Mouse (Mus musculus): Measurements from ENCODE around the gene Skp2.

Gene Skp2

DNA sequence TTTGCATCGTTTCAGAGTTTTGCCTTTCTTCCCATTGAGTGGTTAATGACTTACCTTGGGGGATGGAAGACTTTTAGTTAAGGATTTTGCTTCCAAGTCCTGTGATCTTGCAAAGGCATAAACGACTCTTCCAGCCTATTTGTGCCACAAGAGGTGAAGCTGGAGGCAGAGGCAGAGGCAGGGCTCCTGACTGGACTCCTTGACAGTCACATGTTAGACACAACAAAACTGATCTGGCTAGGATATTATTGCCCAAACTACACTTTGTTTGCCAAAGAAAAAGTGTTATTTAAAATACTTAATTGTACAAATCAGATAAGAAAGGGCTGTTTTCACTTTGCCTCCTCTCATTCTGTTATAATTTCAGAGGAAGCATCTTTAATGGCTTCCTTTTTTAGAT, 81.1 kb downstream of the Skp2 start:
- DNase-seq = peak in 1 of 2 experiments; percentile 33

DNA sequence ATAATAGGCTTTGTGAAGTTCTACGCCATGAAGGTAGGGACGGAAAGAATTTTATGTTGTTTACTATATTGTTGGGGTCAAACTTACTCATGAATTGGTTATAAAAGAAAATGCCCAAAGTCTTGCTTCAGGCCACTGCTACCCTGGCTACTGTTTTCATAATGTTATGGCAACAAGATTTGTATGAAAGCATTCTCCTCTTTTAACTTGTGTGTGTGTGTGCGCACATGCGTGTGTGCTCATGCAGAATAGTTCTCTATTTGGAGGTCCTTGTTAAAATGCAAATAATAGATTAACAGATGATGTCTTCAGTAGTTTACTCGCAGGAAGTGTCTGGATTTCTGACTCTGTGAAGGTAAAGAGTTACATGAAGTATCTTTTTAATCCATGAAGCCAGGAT, 81.5 kb downstream of the Skp2 start:
- DNase-seq = no peak

DNA sequence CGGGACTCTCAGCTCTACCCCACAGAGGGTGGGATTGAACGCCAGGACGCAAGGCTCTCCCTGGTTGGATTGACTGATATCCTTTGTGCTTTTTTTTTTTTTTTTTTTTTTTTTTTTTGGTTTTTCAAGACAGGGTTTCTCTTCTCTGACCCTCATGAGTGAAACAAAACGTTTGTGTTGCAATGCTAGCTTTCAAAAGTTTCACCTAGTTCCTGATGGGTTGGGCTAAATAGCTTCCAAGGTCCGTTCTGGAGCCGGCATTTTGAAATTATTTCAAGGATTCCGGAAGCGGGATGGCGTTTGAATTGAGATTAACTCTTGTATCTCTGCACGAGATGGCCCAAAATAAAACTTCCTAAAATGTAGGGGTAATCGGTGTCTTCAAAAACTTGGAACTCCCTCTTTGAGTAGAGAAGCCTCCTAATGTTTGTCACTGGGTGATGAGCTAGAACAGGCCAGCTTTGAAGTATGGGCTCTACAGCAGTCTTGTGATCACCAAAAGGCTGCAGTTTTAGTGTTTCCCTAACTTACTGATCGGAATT, 82.1 kb downstream of the Skp2 start:
- no peak for DNase-seq

DNA sequence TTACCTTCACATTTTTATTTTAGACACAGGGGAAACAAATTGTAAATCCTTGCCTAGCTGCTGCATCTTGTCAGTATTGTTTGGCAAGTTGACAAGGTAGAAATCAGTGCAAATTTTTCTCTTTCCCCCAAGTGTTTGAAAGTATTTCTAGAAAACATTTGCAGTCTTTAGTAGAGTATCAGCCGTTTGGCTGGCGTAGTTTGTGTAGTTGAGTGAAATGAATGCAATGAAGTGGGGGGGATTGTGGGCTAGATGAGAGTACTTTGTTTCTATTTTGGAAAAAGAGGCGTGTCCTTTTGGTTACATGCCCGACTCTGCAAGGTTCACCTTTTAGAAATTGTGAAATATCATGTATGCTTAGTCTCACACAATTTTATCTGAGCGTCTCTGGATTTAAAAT, 82.6 kb downstream of the Skp2 start:
- DNase-seq = peak in 1 of 2 experiments; percentile 39

DNA sequence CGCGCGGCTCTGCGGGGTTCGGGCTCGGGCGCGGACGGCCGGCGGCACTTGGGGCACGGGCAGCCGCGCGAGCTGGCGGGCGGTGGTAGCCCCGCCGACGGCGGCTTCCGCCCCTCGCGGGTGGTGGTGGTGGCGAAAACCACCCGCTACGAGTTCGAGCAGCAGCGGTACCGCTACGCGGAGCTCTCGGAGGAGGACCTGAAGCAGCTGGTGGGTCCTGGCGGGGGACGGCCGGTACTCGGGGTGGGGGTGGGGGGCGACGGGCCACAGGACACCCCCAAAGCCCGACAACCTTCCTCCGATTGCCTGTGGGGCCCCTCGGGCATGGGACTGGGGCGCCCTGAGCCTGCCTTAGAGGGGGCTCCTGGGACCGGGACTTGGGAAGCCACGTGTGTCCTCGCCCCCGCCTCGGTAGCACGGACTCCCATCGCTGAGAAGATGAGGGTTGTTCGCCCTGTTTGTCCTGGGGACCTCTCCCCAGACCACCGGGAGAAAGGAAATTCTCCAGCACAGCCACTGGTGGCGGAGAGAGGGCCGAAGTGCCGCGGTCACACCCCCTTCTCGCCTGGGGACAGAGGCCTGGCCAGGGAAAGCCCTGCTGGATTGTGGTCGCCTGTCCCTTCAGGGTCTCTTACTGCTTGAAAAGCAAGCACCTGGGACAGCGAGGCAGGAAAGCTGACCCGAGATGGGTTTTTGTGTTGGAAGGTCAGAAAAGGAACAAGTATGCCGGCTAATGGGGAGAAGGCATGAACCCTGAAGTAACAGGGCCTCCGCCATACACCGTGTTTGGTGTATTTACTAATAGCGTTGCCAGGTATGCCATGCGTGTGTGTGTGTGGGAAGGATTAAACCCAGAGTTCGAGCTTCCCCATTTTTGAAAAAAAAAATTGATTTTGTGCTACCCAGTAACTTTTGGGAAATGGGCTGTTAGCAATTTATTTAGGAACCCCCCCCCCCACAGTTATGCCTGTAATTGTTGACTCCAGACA, 83.4 kb downstream of the Skp2 start:
- DNase-seq = peak; percentile 24 to 55

DNA sequence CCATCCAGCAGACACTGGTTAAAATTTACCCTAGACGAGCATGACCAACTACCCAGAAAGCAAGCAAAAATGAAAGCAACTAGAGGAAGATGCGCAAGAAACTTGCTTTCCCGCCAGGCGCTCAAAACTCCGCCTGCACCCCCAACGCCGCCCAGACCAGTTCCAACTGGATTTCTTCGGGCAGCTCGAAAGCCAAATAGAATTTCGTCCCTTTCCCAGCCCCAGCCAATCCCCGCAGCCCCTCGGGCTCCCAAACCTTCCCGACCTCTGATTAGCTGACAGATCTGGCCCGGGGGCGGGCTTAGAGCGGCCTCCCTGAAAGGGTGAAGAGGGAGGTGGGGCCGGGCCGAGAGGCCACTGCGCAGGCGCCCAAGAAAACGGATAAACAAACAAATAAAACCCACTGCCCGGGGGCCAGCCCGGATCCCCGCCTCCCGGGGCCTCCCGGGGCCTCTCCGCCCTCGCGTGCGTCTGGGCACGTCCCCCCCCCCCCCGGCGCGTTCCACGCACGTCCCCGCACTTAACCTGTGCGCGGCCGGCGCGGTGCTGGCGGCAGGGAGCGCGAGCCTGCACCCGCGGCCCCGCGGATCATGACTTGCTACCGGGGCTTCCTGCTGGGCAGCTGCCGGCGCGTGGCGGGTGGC, 84.2 kb downstream of the Skp2 start, which contains the start of gene Nadk2:
Gene Nadk2, plus strand, starts transcription at position 349 of the 644 bp plus-strand sequence.
- DNase-seq = peak; percentile 99 to 100

DNA sequence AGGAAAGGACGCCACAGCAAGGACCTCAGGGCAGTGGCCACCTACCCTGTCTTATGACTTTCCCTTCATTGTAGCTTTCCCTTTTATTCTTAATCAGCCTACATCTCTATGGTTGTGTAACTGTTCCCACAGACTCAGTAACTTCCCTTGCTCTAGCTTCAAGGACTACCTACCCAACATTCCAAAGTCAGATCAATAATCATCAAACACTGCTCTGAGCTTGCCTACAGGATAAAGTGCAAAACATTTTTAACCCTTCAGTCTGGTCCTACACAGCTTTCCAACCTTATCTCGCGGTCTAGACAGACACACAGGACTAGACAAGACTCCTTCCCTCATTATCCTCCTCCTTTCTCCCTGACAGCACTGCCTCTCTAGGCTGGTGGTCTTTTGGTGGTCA, 84.9 kb downstream of the Skp2 start:
- DNase-seq = no peak

DNA sequence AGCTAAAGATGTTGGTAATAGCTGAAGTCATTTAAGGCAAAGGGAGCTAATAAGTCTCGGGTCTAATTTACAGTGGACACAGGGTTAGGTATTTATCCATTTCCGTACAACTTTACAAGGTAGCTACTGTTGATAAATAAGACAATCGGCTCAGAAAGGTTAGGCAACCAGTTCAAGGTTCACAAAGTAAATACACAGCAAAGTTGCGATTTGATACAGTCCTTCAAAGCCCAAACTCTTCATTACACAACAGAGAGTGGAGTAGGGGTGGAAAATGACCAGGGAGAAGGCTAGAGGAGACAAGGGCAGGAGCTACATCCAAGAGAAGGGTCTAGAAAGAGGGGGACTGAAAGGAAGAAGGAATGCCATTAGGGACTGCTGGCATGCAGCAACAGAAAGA, 86.3 kb downstream of the Skp2 start:
- no peak for DNase-seq
